Mouse (Mus musculus) telencephalon, adult 2 months (tissue): ENCODE results near the gene Cdh24.
A peak's percentile ranks its signal among the peaks of the same experiment; 100 is the strongest.
"Not testable (repeated sequence)": the region's sequence is repeated elsewhere in the genome, so short reads cannot be mapped to it uniquely, and the experiment has no call there.

Experiments
- DNase-seq: peaks from one replicate; pipeline ENCODE4 v3.0.0-alpha.2; 2011; ENCODE audit warnings: low read depth, low spot score

Cdh24 gene

DNA sequence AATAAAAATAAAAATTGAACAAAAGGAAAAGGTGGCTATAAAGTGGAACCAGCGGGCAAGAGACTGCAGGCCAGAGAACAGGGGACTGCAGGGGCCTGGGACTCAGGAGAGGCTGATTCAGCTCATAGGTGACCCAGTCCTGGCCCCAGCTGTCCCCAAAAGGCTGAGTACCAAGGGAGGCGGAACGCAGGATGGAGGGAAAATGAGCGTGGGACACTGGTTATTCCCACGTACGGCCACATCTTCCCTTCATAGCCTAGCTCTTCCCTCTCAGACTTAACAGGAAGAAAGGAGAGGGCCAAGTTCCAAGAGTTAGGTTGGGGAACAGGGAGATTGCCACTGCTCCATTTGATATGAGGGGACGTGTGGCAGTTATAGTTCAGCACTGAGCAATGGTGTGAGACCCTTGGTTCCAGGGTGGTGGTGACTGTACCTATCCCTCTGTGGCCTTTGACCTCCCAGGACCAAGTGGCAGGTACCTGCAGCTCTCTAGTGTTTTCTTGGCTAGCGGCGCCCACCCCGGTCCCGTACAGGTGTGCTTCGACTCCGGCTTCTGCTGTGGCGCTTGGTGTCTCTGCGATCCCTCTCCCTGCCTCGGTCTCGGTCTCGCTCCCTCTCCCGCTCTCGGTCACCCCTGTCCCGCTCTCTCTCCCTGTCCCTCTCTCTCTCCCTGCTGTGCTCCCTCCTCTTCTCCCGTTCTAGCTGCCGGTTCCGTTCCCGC, 1.2 kb upstream of the Cdh24 start:
- DNase-seq = no peak

DNA sequence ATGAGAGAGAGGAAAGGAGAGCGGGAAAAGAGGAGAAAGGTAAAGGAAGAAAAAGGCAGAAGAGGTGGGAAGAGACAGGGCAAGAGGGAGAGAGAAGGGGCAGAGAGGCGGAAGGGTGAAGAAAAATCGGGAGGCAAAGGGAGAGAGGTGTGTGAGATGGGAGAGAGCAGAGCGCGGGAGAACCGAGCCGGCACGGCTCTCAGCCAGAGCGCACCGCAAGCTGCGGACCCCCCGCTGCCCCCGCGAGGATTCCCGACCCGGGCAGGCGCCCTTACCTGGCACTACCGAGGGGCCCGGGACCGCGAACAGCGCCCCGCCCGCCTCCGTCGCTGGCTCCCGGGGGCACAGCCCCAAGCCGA, 239 bp downstream of the Cdh24 start, which contains the start of gene Gm17606:
TSS of gene Gm17606 (plus strand) at position 7 of the 359 bp plus-strand sequence.
- no peak for DNase-seq

DNA sequence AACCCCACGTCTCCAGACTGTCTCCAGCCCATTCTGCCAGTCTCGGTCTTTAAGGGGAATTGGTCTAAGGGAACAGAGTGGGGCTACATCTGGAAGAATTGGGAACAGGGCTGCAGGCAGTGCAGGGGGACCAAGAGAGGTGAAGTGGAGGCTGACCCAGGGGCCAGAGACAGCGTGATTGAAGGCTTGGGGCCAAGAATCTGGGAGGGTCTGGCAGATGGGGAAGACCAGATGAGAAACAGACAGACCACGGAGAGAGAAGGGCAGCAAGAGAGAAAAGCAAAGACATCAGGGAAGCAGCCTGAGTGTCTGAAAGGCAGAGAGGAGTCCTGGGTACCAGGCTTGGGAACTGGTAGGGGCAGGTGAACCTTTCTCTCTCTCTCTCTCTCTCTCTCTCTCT, 1.0 kb downstream of the Cdh24 start:
- no peak for DNase-seq

DNA sequence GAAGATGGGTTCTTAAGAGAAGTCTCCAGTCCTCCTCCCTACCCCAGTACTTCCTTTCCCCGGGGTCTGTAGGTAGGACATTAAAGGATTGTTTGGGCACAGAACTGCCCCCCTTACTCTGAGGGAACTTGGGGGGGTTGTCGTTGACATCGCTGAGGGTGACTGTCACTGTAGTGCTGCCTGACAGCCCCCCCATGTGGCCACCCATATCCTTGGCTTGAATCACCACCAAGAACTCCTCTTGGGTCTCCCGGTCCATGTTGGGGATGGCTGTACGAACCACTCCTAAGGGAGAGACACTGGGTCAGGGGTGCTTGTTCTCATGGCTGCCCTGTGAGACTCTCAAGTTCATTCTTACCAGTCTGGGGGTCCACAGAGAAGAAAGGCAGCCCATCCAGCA, 3.0 kb downstream of the Cdh24 start:
- no peak for DNase-seq

DNA sequence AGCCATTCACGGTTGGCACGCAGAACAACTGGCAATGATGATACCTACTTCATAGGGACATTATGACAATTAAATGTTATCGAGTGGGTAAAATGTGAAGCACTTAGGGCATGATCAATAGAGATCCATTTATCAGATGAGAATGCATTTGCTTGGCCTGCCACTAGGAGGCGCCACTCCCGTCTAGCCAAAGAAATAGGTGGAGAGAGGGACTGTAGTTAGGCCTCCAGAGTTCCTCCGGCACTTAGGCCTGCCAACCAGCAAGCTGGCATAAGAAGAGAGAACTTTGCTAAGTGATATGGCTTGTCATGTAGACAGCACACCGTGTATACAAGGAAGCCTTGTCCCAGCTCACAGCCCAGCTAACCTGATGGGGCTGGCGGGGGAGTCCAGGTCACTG, 4.2 kb downstream of the Cdh24 start:
- no peak for DNase-seq

DNA sequence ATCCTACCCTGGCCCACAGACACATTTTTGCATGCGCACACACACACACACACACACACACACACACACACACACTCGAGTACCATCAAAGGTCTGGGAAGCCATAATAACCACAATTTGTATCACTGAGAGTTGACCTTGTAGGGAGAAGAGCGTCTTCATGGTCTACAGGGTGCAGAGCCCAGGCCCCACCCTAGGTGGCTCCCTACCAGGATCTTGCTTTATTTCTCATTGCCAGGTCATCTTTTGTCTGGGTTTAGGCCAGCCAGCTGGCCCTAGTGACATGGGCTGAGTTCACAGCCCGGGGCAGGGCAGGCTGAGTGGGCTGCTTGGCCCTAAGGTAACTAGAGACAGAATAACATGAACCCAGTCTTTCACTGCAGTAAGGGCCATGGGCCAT, 7.0 kb downstream of the Cdh24 start:
- DNase-seq = no peak

DNA sequence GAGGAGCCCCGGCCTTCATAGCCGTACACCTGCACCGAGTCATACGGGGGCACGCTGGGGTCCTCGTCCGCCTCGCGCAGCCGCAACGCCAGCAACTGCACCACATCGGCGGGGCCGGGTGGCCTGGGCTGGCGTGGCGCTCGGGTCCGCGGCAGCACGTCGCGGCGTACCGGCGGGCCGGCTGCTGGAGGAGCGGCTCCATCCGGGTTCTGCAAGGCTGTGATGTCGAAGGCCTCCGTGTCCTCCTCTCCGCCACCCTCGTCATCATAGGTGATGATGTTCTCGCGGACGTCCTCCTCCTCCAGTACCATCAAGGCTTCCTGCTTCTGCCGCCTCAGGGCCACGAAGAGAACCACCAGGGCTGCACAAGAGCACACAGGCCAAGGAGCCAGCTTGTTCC, 8.9 kb downstream of the Cdh24 start:
- no peak for DNase-seq

DNA sequence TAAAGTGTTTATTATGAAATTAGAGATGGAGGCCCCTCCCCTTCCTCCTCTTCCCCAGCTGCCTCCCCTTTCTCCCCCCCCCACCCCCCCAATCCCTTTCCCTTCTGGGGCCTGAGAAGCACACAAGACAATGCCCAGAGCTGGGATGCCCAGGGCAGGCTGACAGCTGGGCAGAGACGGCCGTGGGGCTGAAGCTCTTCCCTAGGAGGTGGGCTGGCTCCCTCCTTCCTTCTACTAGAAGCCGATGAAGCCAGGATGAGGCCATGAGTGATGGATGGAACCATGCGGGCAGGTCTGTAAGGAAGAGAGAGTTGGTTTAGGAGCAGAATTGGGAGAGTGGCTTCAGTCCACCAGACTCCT, 9.9 kb downstream of the Cdh24 start:
- DNase-seq = no peak

DNA sequence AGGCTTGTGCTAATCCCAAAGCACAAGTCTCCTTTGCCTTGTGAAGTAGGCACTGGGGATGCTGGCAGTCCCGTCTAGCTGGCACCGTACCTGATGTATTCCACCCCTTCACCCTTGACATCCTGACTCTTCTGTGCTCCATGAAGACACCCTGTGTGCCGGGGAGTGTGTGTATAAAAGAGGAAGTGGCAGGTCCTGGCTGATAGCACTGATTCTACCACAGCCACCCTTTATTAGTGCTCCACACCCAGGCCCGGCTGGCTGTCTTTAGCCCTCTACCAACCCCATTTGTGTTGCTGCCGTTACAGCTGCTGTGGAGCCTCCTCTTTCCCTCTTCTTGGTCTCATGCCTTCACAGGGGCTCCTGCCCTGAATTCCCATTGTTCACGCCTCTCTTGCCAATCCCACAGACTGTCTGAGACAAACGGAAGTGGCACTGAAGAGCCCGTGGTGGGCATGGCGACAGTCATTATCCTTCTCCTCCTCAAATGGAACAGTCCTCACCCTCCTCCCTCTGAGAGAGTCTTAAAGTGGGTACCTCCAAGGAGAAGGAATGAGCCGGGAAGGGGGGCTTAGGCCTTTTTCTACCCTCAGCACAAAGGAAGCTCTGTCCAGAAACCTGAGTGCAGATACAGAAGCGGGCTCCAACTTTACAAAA, 10.5 kb downstream of the Cdh24 start:
- no peak for DNase-seq

DNA sequence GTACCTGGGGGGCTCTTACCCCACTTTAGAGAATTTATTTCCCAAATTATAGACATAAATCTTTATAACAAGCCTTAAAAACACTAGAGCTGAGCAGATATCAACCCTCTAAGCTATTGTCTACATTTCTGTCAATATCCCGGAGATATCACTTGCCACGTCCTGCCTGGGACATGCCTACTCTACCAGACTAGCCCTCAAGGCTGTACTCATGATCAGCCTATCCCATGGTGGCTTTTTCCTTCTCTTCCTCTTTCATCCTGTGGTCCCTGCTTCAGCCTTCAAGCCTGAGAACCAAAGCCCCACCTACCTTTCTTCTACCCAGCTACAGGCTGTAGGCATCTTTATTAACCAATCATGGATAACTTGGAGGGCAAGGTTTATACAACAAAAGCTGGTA, 11.4 kb downstream of the Cdh24 start:
- DNase-seq = no peak

DNA sequence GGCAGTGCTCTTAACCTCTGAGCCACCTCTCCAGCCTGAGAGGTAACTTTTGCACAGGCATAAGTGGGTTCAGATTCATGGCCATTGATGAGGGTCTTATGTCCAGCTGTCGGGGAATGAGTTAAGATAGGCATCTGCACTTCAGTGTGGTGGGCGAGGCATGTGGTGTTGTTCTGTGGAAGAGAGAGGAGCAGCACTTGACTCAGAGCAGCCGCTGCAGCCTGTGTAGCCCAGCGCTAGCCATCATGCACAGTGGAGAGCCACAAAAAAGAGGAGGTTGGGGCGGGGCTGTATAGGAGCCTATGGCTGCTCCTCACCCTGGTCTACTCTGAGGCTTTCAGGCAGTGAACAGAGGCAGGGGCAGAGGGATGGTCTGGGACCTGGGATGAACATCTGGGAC, 13.1 kb downstream of the Cdh24 start:
- DNase-seq = no peak

DNA sequence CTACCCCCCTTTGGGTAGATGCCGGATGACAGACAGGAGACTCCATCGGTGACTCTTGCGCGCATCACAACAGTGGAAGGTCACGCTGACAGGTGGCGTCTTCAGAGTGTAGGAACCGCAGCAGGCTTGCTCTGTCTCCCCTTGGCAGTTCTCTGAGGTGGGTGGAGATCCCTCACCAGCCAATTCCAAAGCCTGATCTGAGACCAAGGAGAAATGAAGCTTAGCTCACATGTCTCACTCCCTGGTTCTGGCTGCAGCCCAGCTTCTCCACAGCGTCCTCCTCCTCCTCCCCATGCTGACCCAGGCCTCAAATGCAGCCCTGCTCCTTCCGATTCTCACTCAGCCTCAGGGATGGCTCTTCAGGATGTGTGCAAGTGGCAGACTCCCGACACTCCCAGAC, 16.2 kb downstream of the Cdh24 start:
- no peak for DNase-seq

DNA sequence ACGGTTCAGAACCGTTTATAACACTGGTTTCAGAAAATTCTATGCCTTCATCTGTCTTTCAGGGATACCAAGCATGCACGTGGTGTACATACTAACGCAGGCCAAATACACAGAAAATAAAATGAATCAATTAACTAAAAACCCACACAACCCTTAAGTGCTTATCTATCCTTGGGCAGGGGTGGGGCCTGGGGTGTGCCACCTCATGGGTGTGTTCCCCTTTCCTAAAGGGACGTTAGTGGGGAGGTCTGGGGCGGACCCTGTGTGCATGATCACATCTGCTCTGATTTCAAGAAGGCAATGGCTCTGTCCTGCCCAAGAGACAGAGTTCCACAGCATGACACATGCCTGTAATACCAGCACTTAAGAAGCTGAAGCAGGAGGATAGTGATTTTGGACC, 17.8 kb downstream of the Cdh24 start:
- no peak for DNase-seq

DNA sequence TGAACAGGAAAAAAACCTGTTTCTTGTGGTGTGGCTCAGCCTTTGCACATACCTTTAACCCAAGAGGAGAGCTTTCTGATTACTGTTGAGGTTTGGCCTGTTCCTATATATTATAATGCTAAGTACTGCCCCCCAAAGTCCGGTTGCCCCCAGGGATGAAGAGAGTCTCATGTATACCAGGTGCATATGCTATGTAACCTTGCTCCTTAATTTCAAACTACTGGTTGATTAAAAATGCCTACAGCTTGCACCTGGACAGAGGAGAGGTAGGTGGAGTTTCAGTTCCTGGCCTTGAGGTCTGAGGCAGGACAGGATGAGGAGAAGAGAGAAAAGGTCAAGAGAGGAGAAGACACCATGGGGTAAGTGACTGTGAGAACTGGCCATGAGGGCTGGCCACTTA, 20.0 kb downstream of the Cdh24 start, which contains the start of gene Psmb11:
TSS of gene Psmb11 (plus strand) at position 301 of the 400 bp plus-strand sequence.
- DNase-seq = no peak

DNA sequence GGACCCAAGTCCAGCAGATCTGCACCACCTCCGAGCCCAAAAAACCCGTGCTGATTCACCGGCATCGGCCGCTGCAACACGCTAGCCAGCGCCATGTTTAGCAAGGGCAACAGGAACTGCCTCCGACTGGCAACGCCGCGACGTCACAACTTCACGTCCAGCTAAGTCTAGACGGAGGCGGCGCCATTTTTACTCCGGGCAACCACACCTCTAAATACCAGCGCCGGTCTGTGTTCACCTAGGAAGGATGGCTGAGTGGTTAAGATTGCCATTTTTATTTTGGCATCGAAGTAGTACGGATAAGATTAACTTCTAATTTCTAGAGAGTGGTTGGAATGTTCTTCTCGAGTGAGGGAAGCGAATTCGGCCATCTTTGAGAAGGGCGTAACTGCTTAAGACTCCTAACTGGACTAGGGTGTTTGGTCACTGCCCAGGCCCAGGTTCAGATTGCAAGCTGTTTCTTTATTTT, 23.2 kb downstream of the Cdh24 start, which contains the start of gene Psmb5:
TSS of gene Psmb5 (minus strand) at position 126 of the 469 bp plus-strand sequence.
- DNase-seq = peak; percentile 89

DNA sequence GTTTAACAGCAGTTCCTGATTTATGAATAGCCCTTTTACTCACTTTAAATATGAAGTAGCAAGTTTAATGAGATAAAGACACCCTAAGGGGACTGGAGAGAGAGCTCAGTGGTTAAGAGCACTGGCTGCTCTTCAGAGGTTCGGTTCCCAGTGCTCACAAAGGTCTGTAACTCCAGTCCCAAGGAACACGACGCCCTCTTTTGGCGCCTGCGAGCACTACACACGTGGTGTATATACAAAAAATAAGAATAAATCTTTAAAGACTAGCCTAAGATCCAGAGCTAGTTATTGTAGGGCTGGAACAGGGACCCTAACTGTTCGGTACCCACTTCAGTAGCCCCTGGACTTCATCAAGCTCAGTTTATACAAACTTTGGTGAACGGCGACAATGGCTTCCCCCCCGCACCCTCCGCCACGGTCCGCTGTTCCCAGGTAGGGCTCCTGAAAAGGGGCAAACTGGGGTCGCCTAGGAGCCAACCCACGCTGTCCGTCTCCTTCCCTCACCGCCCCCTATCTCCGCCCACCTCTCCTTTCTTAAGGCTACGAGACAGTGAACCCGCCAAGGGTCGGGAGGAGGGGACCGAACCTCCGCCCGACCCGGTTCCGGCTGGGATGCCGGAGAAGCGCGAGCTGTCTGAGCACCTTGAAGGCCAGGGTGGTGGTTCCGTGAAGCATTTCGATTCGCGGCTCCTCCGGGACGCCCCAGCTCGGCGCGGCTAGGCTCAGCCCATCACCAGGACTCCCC, 23.8 kb downstream of the Cdh24 start:
- no peak for DNase-seq

DNA sequence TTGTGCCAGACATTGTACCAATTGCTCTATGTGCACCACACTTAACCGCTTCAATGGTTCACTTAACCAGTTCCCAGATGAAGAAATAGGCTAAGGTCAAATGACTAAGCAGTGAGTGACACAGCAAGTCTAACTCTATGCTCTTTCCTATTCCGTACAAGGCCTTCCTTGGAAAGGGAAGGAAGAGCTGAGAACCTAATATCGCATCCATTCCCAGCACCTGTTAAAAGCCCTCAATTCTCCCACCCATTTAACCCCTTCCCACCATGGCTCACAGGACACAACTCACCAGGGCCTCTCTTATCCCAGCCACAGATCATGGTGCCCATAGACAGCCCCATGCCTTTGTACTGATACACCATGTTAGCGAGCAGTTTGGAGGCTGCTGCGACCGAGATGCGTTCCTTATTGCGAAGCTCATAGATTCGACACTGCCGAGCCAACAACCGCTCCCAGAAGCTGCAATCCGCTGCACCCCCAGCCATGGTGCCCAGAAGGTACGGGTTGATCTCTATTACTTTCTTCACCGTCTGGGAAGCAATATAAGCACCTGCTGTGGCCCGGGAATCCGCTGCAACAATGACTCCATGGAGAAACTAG, 24.8 kb downstream of the Cdh24 start:
- DNase-seq = no peak

DNA sequence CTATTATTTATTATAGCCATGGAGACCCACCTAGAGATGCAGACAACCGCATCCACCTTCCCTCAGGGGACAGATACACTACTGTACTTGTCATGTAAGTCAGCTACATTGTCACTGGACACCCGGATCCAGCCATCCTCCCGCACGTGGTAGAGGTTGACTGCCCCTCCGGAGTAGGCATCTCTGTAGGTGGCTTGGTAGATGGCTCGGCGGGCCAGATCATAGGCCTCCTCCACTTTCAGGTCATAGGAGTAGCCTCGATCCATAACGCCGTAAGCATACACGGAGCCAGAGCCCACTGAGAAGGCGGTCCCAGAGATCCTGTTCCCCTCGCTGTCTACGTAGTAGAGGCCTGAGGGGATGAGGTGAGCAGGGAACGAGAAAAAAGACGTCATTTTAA, 27.0 kb downstream of the Cdh24 start:
- DNase-seq = not testable (repeated sequence)

DNA sequence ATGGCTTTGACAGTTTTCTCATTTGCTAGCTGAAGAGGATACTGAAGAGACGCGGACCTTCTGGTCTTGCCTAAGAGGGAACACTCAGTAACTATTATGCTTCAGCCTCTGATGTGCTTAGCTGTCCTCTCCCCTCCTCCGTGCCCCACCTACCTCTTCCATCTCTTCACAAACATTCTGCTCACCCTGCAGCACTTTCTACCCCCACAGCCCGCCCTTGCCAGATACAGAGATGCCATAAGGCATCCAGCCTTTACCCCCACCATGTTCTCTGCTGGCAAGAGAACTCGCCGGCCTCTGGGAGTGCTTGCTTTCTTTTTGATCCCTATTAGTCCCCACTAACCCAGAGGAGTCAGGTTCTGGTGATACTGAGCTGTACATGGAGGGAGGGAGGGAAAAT, 30.5 kb downstream of the Cdh24 start:
- DNase-seq = peak; percentile 76

DNA sequence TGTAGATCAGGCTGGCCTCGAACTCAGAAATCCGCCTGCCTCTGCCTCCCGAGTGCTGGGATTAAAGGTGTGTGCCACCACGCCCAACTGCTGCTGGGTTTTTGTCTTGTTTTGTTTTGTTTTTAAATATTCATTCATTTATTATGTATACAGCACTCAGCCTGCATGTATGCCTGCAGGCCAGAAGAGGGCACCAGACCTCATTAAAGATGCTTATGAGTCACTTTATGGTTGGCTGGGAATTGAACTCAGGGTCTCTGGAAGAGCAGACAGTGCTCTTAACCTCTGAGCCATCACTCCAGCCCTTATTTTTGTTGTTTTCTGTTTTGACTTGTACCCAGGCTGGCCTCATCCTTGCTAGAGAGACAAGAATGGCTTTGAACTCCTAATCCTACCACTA, 31.2 kb downstream of the Cdh24 start:
- no peak for DNase-seq

DNA sequence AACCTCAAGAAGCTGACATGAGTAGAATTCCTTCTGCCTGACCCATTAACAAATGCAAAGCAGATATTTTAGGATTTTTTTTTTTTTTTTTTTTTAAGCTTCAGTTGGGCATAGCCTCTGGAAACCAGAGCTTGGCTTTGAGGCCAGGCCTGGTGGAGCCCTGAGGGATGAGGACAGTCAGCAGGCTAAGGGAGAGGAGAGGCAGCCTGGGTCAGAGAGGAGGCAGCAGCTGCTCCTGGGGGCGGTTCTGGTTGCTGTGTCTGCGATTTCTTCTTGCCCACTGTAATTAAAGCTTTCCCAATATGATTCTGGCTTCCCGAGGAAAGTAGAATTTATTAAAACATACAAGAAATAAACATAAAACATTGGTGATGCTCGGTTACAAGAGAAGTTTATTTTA, 31.9 kb downstream of the Cdh24 start:
- no peak for DNase-seq

DNA sequence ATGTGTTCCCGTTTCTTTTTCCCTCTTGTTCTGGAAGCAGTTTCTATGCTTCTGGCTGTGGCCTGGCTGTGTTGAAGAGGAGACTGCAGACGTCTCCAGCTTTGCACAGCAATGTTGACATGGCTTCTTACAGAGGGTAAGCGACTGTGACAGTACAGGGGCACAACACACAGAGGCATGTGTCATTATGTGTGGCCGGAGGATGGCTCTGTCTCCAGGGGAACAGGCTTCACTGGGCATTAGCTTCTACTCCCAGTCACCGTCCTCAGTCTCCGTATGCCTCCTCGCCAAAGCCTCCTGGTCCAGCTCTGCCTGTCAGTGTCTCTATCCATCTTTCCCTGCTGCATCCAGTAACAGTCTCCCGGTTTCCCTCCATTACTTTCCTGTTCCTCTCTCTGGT, 33.9 kb downstream of the Cdh24 start:
- DNase-seq = no peak
